Mouse (Mus musculus) regulatory T cell (primary cell): ENCODE results near the gene Lmntd1.

Experiments used
- in situ Hi-C: fragments of 300-600 bp; cut with MboI, MseI; formaldehyde crosslinking; loops from one replicate; pipeline ENCODE4 v1.15.1; 2025; ENCODE audit warnings: high pct_unique_total_duplicates

The Lmntd1 gene

DNA sequence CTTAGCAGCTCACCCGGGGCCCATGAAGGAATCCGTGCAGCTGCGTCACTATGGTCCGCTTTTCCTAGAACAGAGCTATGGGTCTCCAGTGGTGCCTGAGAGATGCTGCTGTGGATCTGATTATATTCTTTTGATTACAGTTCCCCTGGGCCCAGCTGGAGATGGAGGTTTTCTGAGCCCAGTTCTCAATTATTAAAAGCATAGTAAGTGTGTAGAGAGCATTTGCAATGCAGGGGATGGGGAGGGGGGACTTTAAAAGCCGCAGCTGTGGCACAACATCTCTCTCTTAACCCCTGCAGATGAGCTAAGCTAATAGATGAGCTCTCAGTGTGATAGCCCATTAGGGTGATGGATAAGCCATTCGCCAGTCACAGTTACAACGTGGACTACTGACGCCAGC lies 233.2 kb downstream of the Lmntd1 start:
- in situ Hi-C loops: no loop called here

DNA sequence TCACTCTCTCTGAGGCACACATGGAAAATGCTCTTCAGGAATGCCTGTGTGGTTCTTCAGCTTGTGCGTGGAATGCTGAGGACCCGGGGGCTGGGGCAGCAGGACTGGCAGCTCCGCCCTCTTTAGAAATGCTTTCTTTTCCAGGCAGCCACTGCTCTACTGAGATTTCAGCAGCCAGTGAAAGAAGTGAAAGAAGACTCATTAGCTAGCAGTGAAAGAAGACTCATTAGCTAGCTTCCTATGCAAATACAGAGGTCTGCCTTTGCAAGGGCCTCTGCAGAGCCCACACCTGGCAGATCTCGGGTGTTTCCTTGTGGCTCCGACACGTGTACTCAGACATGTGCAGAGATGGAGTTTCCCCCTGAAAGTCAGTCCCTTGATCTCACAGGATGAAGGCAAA lies 234.9 kb downstream of the Lmntd1 start:
- in situ Hi-C loops: loop anchor here (5.0 kb wide), 1 partner anchor 38 kb away; no protein-coding TSS in a partner anchor

DNA sequence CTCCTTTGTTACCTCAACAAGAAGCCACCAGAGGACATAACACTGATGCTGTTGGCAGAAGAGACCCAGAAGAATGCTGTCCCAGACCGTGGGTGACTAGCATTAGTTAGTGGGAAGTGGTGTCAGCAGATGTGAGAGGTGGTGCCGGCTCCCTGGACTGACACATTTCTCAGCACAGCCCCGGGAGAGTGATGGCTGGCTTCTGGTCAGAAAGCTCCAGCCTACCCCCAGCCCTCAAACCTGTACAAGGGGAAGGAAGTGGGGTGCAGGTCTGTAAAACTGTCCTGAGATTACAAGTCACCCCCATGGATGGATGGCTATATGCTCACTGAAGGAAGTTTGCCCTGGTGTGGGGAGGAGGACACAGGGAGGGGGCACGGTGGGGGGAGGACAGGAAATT lies 235.4 kb downstream of the Lmntd1 start:
- in situ Hi-C loops: loop anchor here (5.0 kb wide), 1 partner anchor 39 kb away; no protein-coding TSS in a partner anchor

DNA sequence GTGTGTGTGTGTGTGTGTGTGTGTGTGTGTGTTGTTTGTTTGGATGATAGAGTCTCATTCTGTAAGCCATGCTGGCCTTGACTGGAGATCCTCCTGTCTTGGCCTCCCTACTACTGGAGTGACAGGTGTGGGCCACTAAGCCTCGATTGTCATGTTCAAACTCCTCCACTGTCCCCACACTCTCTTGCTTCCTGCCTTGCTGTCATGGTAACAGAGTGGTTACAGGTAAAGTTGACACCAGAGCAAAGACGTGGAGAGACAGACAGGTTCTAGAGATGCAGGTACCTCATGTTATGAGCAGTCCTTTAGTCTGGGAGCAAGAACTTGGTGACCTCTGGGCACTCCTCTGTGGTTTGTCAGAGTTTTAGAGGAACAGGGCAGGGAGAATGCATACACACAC lies 239.7 kb downstream of the Lmntd1 start:
- in situ Hi-C loops: loop anchor here (25.0 kb wide), 1 partner anchor 713 kb away; no protein-coding TSS in a partner anchor

DNA sequence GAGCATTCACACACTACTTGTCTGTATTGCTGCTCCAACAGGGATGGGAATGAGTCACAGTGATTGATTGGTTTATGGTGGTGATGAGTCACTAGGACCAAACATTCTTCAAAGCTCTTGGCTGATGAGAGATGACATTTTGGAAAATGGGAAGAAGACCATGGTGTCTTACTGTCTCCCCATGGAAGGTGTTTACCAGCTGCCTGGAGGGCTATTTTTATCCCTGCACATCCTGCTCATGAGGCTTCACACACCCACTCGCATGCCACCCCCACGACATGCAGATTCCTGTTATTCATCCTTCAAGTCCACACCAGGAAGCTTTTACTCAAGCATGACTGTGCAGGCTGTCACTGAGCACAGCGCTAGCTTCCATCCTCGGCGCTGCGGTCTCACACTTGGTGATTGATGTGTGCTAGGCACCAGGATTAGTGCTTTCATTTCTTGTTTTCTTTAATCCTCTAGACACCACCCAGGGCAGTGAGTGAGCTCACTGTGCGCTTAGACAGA lies 240.4 kb downstream of the Lmntd1 start:
- in situ Hi-C loops: loop anchor here (25.0 kb wide), 1 partner anchor 714 kb away; no protein-coding TSS in a partner anchor

DNA sequence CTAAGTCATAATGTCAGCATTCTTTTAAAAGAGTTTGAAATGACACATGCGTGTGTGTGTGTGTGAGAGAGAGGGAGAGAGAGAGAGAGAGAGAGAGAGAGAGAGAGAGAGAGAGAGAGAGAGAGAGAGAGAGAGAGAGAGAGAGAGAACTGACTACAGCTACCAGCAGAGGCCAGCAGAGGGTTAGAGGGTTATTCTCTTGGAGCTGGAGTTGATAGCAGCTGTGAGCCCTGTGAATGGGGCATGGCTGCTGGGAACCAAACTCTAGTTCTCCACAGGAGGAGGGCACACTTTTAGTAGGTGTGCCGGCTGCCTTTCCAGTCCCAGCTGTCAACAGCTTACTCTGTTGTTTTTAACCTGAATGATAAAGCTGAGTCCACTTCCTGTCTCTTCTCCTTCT lies 242.1 kb downstream of the Lmntd1 start:
- in situ Hi-C loops: loop anchor here (25.0 kb wide), 1 partner anchor 715 kb away; no protein-coding TSS in a partner anchor

DNA sequence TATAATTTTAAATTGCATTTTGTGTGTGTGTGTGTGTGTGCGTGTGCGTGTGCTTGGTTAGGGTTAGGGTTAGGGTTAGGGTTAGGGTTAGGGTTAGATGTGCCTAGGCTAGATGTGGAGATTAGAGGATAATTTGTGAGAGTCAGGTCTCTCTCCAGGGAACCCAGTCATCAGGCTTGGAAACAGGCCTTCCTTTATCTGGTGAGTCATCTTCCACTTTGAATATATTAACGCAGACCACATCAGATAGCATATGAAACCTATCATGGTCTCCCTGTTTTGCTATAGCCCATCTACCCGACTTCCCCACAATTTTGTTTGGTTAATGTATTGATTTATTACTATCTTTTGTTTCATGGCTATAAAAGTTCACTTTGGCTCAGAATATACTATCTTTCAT lies 242.5 kb downstream of the Lmntd1 start:
- in situ Hi-C loops: loop anchor here (25.0 kb wide), 1 partner anchor 716 kb away; no protein-coding TSS in a partner anchor

DNA sequence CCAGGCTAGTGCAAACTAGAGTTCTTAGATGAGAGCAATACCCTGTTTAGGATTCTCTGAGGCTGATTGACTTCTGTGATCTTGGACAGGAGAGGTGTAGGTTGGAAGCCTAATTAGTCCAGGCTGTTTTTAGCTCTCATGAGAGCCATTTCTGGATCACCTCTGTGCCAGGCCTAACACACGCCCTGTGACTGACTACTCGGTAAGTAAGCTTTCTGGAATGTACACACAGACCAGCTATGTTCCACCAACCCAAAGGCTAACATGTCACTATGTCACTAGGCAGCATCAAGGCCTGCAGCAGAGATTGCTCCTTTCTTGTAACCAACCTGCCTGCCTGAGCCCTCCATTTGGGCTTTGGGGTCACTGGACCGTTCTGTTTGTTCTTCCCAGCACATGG lies 243.8 kb downstream of the Lmntd1 start:
- in situ Hi-C loops: loop anchor here (25.0 kb wide), 1 partner anchor 717 kb away; no protein-coding TSS in a partner anchor

DNA sequence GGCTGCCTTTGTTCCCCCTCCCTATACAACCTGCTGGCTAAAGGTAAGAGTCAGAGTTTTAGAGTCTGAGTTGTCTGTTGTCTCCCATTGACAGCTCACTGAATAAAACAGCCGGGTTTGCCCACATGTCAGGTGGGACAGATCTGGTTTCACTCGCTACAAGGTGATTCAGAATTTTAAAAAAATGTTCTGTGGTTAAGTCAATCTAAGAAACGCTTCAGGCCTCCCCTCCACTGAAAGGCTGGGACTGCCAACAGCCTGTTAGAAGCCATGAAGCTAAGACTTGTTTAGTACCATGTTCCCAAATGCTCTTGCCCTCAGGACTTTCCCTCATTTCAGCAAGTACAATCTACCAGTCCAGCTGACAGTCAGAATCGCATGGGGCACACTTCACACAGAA lies 244.8 kb downstream of the Lmntd1 start:
- in situ Hi-C loops: loop anchor here (25.0 kb wide), 1 partner anchor 718 kb away; no protein-coding TSS in a partner anchor

DNA sequence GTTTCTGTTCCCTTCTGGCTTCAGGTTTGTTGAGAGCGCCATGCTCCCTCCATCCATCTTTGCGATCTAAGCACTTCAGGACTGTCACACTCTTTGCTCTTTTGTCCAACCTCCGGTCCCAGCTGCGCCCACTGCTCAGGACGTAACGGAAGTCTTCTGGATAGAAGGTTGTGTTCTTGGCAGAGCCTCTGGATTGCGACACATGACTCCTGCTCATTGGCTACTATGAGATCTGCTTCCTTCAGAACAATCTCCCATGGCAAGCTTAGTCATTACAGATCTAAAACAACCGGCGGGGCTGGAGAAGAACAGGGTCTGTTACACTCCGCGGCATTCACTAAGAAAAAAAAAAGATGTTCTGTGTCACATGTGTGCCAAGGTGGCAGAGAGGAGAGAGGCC lies 247.6 kb downstream of the Lmntd1 start:
- in situ Hi-C loops: loop anchor here (25.0 kb wide), 1 partner anchor 721 kb away; no protein-coding TSS in a partner anchor

DNA sequence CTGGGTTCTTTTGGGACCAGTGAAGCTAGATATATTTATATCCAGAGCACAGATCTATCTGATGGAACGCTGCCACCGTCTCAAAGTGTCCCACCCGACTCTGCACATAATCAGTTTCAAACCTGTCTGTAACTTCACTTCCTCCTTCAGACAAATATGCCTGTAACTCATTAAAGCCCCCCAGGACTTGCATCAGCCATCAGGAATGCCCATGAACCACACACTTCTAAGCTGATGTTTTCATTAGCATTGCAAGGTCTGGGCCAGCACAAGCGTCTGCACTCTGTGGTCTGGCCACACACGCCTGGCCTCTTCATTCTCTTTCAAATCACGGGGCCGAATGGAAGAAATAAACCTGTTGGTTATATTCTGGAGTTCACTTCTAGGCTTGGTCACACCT lies 250.4 kb downstream of the Lmntd1 start:
- in situ Hi-C loops: loop anchor here (25.0 kb wide), 1 partner anchor 724 kb away; no protein-coding TSS in a partner anchor

DNA sequence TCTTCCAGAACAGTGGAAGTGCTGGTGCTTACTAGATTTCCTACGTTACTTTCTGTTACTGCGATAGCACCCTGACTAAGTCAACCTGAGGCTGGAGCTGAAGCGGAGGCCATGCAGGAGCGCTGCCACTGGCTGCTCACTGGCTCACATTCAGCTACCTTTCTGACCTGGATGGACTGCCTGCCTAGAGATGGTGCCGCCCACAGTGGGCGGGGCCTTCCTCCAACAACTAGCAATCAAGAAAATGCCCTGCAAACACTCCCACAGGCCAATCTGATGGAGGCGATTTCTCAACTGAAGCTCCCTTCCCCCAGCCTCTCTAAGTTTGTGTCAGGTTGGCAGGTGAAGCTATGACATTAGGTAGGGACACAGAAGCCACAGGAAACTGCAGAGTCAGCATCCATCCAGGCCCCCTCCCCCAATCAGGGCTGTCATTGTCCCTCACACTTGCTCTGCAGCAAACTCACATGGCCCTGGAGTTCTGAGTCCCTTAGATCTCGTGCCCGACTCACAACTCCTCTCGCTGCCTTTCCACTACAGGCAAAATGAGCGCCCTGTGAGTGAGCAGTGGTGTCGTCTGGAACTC lies 252.9 kb downstream of the Lmntd1 start:
- in situ Hi-C loops: loop anchor here (25.0 kb wide), 1 partner anchor 726 kb away; no protein-coding TSS in a partner anchor

DNA sequence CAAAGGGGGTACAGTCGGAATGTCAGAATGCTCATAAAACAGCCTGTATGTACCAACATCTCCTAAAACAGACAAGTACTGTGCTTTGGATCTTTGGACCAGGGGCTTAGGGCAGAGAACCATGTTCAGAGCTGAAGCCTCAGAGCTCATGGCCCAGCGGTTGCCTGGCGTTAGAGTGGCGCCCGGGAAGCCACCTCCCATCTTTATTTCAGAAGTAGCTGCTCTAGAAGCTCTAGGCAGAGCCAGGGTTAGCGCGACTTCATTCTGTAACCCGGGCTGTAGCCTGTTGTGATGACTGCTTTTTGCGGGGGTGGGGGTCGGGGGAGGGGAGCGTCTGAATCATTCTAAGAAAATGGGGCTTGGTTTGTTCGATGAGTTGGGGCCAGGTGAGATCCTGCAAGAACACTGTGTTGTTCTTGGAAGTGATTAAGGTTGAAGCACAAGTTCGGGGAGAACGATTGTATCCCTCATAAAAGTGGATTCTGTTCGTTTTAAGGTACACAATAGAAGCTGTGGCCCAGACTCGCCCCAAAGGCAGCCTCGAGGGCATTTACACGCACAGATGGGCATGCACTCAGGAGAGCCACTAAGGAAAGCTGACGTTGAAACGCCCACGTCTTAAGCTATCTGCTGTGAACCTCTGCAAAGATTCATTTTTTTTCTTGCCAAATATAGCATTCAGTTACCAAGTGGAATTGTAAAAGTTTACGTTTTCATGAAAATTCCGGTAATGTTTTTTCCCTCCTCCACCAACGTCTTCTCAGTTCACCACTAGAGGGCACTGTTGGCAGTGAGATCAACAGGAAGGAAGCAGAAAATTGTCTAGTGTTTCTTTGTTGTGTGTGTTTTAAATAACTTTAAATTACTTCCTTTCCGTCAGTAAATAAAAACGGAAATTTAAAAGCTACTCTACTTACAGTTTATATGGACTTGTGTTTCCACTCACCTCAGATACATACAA lies 254.4 kb downstream of the Lmntd1 start:
- in situ Hi-C loops: loop anchor here (25.0 kb wide), 1 partner anchor 728 kb away; no protein-coding TSS in a partner anchor

DNA sequence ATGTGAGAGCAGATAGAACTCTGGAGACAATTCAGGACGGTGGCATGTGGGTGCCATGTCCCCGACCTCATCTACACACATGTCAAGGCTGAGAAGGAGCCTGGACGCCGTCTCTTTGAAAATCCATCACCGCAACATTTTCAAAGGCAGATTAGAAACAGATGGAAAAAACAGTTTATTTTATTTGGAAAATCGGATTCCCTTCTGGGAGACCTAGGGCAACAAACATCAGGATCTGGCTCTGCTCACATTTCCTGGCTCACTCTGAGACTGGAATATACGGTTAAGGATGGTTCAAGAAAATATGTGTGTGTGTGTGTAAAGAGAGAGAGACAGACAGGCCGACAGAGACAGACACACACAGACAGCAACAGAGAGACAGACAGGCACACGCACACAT lies 256.1 kb downstream of the Lmntd1 start:
- in situ Hi-C loops: loop anchor here (25.0 kb wide), 1 partner anchor 729 kb away; no protein-coding TSS in a partner anchor

DNA sequence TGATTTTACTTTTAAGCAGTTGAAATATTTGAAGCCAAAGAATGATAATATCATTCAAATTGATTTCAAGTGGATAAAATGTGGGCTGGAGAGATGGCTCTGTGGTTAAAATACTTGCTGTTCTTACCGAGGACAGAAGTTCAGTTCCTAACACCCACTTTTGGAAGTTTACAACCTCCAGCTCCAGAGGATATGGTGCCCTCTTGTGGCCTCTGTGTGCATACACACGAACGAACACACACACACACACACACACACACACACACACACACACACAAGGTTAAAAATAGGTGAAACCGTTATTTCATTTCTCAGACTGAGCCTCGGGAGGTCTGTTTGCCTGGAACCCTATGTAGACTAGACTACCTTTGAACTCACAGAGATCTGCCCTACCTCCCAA lies 260.3 kb downstream of the Lmntd1 start:
- in situ Hi-C loops: loop anchor here (25.0 kb wide), 1 partner anchor 733 kb away; no protein-coding TSS in a partner anchor

DNA sequence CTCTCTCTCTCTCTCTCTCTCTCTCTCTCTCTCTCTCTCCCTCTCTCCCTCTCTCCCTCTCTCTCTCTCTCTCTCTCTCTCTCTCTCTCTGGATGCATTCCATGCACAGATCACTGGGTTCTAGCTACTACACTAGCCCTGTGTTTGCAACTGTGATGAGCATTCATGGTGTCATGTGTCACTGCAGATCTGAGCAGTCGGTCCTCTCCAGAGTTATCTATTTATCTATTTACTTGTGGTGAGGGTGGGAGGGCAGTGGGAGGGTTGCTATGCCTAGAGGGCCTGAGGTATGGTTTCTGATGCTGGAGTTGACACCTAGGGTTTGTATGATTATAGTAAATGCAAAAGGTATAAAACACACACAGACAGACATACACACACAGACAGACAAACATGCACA lies 261.4 kb downstream of the Lmntd1 start:
- in situ Hi-C loops: loop anchor here (25.0 kb wide), 1 partner anchor 735 kb away; no protein-coding TSS in a partner anchor

DNA sequence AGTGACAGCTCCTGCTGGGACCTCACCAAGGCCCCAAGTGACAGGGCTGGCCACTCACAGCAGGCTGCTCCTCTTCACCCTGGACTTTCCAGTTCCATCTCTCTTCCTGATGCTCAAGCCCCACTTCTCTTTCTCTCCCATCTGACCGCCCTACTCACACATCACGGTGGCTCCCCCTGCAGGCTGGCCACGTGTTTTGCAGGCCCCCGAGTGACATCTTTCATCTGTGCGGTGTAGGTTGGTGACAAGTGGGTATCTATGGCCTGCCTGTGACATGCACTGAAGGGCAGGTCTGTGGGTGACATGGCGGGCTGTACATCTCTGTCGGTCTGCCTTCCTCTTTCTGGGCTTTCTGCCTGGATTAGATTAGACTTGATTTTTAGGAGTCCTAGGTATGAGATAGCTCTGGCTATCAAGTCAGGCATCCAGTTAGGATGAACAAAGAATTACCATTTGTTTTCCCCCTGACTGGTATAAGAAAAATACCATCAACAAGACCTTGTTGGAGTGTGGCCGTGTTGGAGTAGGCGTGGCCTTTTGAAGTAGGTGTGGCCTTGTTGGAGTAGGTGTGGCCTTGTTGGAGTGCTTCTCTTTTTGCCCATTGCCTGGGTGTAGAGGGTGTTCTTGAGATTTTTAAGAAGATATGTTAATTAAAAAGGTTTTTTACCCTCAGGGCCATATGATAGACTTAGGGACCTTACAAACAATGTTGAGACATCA lies 265.8 kb downstream of the Lmntd1 start:
- in situ Hi-C loops: loop anchor here (5.0 kb wide), 1 partner anchor 151 kb away; no protein-coding TSS in a partner anchor

DNA sequence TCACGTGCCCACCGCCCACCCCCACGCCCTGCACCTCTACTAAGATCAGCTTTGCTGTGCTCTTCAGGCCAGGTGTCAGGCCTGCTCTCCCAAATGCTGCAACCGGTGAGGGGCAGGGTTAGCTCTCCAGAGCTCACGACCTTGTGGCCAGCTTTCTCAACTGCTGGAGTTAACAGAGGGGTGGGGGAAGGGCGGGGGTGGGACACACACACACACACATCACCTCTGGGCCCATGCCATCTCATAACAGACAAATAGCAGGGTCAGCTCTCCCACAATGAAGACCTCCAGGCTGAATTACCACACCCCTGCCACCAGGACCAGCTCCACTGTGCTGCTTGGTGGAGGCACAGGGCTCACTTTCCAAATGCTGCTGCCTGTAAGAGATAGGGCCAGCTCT lies 266.5 kb downstream of the Lmntd1 start:
- in situ Hi-C loops: loop anchor here (5.0 kb wide), 1 partner anchor 150 kb away; no protein-coding TSS in a partner anchor

DNA sequence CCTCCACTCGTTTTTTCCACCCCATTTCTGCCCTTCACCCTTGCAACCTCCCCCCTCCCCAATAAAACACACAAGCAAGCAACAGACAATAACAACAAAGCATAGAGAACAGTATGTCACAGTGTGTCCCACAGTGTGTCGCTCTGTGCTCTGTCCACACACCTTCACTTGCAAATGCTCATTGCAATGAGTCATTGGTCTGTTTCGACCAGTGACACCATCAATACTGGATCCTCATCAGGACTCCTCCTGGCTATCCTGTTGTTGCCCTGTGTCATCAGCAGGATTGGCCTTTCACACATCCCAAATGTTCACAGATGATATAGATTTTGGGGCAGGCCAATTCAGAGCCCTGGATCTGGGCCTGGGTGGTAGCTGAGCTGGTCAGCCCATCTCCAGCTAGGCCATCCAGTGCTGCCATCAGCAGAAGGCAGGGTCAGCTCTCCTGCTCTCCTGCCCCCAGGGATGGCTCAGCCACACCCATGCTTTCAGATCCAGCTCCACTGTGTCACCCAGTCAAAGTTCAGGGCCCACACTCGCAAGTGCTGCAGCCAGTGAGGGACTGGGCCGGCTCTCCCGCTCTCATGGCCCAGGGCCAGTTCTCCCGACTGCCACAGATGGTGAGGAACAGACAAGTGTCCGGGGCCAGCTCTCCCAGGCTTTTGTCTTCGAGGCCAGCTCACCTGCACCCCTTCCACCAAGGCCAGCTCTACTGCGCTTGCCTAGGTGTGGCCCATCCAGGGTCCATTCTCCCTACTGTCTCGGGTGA lies 267.1 kb downstream of the Lmntd1 start:
- in situ Hi-C loops: loop anchor here (5.0 kb wide), 1 partner anchor 150 kb away; no protein-coding TSS in a partner anchor

DNA sequence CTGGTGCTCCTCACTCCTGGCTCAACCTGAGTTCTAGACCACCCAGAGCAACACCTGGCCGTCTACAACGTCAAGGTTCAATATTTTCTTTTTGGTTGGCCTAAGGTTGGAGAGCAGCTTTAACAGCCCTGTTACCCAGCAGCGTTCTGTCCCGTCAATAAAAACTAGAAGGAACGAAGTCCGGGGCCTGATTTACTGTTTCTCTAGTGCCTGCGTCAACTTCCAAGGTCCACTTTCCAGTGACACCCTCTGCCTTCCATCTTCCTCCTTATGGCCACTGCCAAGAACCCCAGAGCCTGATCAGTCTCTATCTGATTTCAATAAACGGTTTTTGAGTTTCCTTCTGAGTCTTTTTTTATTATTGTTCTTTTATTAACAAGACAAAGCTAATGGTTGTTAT lies 267.8 kb downstream of the Lmntd1 start:
- in situ Hi-C loops: loop anchor here (5.0 kb wide), 1 partner anchor 149 kb away; no protein-coding TSS in a partner anchor
